Mouse (Mus musculus): ENCODE measurements around the gene Scn1a. TPM values are rescaled to one million over a fixed set of nuclear protein-coding genes. Genes with fewer than 3 reads are reported as not detected.

The Scn1a gene
- not detected for total RNA-seq (2023)

DNA sequence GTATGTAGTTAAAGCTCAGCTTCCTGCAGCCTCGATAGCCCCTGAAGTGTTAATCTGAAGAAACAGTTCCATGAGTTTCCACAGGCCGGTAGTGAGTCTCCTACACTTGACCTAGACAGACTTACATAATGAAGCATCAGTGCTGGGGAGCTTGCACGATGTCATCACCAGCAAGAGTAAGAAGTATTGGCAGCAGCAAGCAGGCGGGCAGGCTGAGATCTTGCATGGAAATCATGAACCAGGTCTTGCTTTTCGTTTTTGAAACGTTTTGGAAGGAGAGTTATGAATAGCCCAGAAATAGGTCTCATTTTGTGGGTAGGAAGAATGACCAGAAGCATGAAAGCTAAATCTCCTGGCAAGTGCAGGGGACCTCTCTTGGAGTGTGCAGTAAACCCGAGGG lies at the start of gene Scn1a:
Gene Scn1a, minus strand, starts transcription at position 130 of the 400 bp plus-strand sequence.

GRCm38 (mm10) chr2:66256220-66257131 lies 184.2 kb downstream of the Scn1a start, which contains the start of gene Ttc21b:
TSS of gene Ttc21b (minus strand) at chr2:66256617.

Other genes starting within 250 kb of the Scn1a start
- under 1 TPM; 0.66 to 0.94 TPM for gene Ttc21b, start 184.2 kb downstream of the Scn1a start, total RNA-seq (2023)
- not detected for gene Scn9a, start 194.1 kb upstream of the Scn1a start, total RNA-seq (2023)

Measured in neutrophil, adult 83 days (primary cell).